Mouse (Mus musculus) brain, adult 2 months (tissue): ENCODE measurements around the gene Gm10112.
A peak's percentile ranks its signal among the peaks of the same experiment; 100 is the strongest.

ENCODE experiments used
- DNase-seq: peaks from one replicate; pipeline ENCODE4 v3.0.0; 2011; ENCODE audit warnings: low read depth, low spot score

Gene Gm10112

DNA sequence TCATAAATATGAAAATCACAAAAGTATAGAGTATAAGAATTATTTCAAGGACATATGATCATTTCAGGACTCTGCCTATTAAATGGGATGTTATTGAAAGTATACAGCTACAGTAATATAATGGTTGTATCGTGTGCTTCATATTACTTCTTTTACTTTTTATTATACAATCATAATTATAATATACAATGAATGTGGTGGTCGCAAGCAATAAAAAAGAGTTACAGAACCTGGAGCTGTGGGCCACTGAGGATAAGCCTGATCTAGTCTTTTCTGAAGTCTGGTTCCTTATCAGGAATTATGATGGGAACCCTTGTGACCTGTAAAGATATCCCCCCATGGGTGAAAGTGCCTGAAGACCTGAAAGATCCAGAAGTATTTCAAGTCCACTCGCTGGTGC is at the start of gene Gm10112:
Gene Gm10112, plus strand, starts transcription at position 301 of the 400 bp plus-strand sequence.
- no peak for DNase-seq

GRCm38 (mm10) chrX:111189574-111189973 is 21.4 kb downstream of the Gm10112 start:
- DNase-seq = no peak

DNA sequence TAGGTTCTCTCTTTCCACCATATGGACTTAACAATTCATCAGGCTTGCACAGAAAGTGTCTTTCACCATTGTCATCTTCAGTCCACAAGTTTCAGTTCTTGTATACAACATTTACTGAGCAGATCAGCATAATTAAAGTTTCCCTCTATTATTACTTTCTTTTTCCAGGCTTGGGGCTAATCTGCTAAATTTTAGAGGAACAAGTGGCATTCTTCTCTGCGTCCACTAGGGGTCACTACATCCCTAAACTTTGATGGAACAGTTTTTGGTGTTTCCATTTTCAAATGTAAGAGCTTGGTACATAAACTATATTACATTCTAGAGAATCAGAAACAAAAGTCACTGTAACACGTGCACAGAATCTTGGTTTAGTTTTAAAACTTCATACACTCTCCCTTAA is 28.2 kb downstream of the Gm10112 start:
- peak; percentile 43 for DNase-seq

DNA sequence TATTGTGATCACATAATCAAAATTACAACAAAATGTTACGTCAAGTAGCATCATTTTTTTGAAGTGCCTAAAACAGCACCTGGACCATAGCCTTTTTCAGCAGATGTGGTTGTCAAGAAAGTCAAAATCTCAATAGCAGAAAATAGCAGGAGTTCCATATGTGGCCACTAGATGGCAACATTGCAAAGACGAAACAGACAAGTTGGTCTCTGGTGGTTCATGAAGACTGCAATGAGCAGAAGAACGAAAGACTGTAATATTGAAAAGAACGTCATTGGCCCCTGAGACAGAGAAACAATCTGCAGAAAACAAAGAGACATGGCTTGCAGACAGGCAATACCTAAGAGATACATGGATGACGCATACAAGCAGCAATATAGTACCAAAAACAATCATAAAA is 42.1 kb downstream of the Gm10112 start:
- DNase-seq = peak; percentile 50
